Mouse (Mus musculus): Measurements from ENCODE around the gene D430041D05Rik.

- no peak for TF ChIP-seq CTCF (IDR thresholded peaks at IDR 0.05; ENCODE audit: low read depth, low read length)
- TF ChIP-seq POLR2A (IDR thresholded peaks at IDR 0.05; ENCODE audit: borderline replicate concordance, low read depth, low read length) = no peak
These were observed 202.4 kb downstream of the D430041D05Rik start for GRCm38 (mm10) chr2:104208415-104208814.
